Mouse (Mus musculus): ENCODE measurements at regions not wholly inside any gene's neighbourhood (a gene's known extent, or its start where the extent isn't known, plus 50 kb on each side); places are given as distances from the start of the nearest gene placed in this dataset.

- H3K27ac ChIP-seq (ENCODE audit: control insufficient read depth, low read depth, low read length): no peak overlapping the region
- no peak overlapping the region for H3K9ac ChIP-seq (ENCODE audit: control insufficient read depth, low read depth, low read length, poor library complexity, severe bottlenecking)
- H3K27me3 ChIP-seq (ENCODE audit: control insufficient read depth in 1 of 2, insufficient read depth in 2 of 2, low read length in 2 of 2): no peaks in the 10 kb centered on the region
- TF ChIP-seq CHD2 (IDR thresholded peaks at IDR 0.05; ENCODE audit: low read length) (no peak), UBTF (IDR thresholded peaks at IDR 0.05; ENCODE audit: borderline replicate concordance, insufficient read depth, low read depth, low read length) (no peak), MAZ (IDR thresholded peaks at IDR 0.05; ENCODE audit: low read depth, low read length) (no peak), TAL1 (IDR thresholded peaks at IDR 0.05; ENCODE audit: low read length) (no peak), RAD21 (IDR thresholded peaks at IDR 0.05; ENCODE audit: low read depth, low read length) (no peak), KAT2A (conservative IDR thresholded peaks at IDR 0.05; ENCODE audit: low read depth, low read length) (no peak), RCOR1 (IDR thresholded peaks at IDR 0.05; ENCODE audit: low read depth, low read length) (no peak), BHLHE40 (IDR thresholded peaks at IDR 0.05; ENCODE audit: borderline replicate concordance, low read depth, low read length) (no peak), TCF12 (IDR thresholded peaks at IDR 0.05; ENCODE audit: low read depth, low read length) (no peak), ZKSCAN1 (IDR thresholded peaks at IDR 0.05; ENCODE audit: low read depth, low read length) (no peak), MXI1 (IDR thresholded peaks at IDR 0.05; ENCODE audit: low read depth, low read length) (no peak), NRF1 (IDR thresholded peaks at IDR 0.05; ENCODE audit: insufficient read depth, low read depth, low read length, poor library complexity, severe bottlenecking) (no peak), CHD1 (IDR thresholded peaks at IDR 0.05; ENCODE audit: low read depth, low read length) (no peak), MYB (IDR thresholded peaks at IDR 0.05; ENCODE audit: low read depth, low read length) (no peak), EP300 (IDR thresholded peaks at IDR 0.05; ENCODE audit: low read depth in 1 of 2, low read length in 2 of 2) (no peak), MAFK (IDR thresholded peaks at IDR 0.05; ENCODE audit: borderline replicate concordance, low read depth, low read length) (no peak), GABPA (IDR thresholded peaks at IDR 0.05; ENCODE audit: low read depth, low read length) (no peak)
- H3K79me2 ChIP-seq (ENCODE audit: control insufficient read depth, insufficient read depth, low read length, poor library complexity): no peaks in the 10 kb centered on the region
- no peaks in the 10 kb centered on the region for H3K36me3 ChIP-seq (ENCODE audit: control insufficient read depth in 1 of 2, insufficient read depth in 2 of 2, low read length in 2 of 2)
- no peaks in the 10 kb centered on the region for H3K9me3 ChIP-seq (replicated peaks; ENCODE audit: insufficient read depth, low read length)
- DNase-seq (ENCODE audit: low read depth, low spot score): no peak
- H3K4me3 ChIP-seq (ENCODE audit: control insufficient read depth in 1 of 2, insufficient read depth in 1 of 2, low read depth in 2 of 2, low read length in 2 of 2): no peak overlapping the region
- no peaks in the 10 kb centered on the region for H3K4me1 ChIP-seq (ENCODE audit: control insufficient read depth in 1 of 2, insufficient read depth in 2 of 2, low read length in 2 of 2)
These were observed 72.3 kb upstream of the Cxadr start for GRCm38 (mm10) chr16:78229013-78229412.

GRCm38 (mm10) chr16:78222377-78222776, 78.9 kb upstream of the Cxadr start:
- Histone ChIP-seq H3K4me3 (ENCODE audit: control insufficient read depth in 1 of 2, insufficient read depth in 1 of 2, low read depth in 2 of 2, low read length in 2 of 2) (no peak overlapping the region), H3K9me3 (replicated peaks; ENCODE audit: insufficient read depth, low read length) (no peaks in the 10 kb centered on the region), H3K9ac (ENCODE audit: control insufficient read depth, low read depth, low read length, poor library complexity, severe bottlenecking) (no peak overlapping the region), H3K27me3 (ENCODE audit: control insufficient read depth in 1 of 2, insufficient read depth in 2 of 2, low read length in 2 of 2) (no peaks in the 10 kb centered on the region), H3K79me2 (ENCODE audit: control insufficient read depth, insufficient read depth, low read length, poor library complexity) (no peaks in the 10 kb centered on the region; the same call in 1 of the 2 replicates), H3K27ac (ENCODE audit: control insufficient read depth, low read depth, low read length) (no peak overlapping the region; the same call in 1 of the 2 replicates), H3K36me3 (ENCODE audit: control insufficient read depth in 1 of 2, insufficient read depth in 2 of 2, low read length in 2 of 2) (peaks cover 0 to 5% of the 10 kb centered on the region in 2 experiments; a peak in 2 of 4 replicates), H3K4me1 (ENCODE audit: control insufficient read depth in 1 of 2, insufficient read depth in 2 of 2, low read length in 2 of 2) (peaks cover 0 to 3% of the 10 kb centered on the region in 2 experiments; a peak in 2 of 4 replicates)
- DNase-seq (ENCODE audit: low read depth, low spot score): peak; percentile 64
- TF ChIP-seq MYC (IDR thresholded peaks at IDR 0.05; ENCODE audit: low read depth, low read length) (no peak), ETS1 (IDR thresholded peaks at IDR 0.05; ENCODE audit: low read depth, low read length) (peak; percentile 94), RCOR1 (IDR thresholded peaks at IDR 0.05; ENCODE audit: low read depth, low read length) (no peak), EP300 (IDR thresholded peaks at IDR 0.05; ENCODE audit: low read depth in 1 of 2, low read length in 2 of 2) (peak; percentile 41 to 64; a peak in 2 of 4 replicates), GABPA (IDR thresholded peaks at IDR 0.05; ENCODE audit: low read depth, low read length) (no peak), CHD1 (IDR thresholded peaks at IDR 0.05; ENCODE audit: low read depth, low read length) (no peak), MYB (IDR thresholded peaks at IDR 0.05; ENCODE audit: low read depth, low read length) (no peak), NRF1 (IDR thresholded peaks at IDR 0.05; ENCODE audit: insufficient read depth, low read depth, low read length, poor library complexity, severe bottlenecking) (no peak), MAFK (IDR thresholded peaks at IDR 0.05; ENCODE audit: borderline replicate concordance, low read depth, low read length) (no peak), BHLHE40 (IDR thresholded peaks at IDR 0.05; ENCODE audit: borderline replicate concordance, low read depth, low read length) (no peak), MEF2A (IDR thresholded peaks at IDR 0.05; ENCODE audit: extremely low read depth, insufficient replicate concordance, low read depth, low read length, poor library complexity, severe bottlenecking) (no peak), E2F4 (IDR thresholded peaks at IDR 0.05; ENCODE audit: borderline replicate concordance, low read depth, low read length) (no peak), JUND (IDR thresholded peaks at IDR 0.05; ENCODE audit: low read depth, low read length) (peak; percentile 82; the same call in 1 of the 2 replicates), RAD21 (IDR thresholded peaks at IDR 0.05; ENCODE audit: low read depth, low read length) (no peak), TCF12 (IDR thresholded peaks at IDR 0.05; ENCODE audit: low read depth, low read length) (no peak), TAL1 (IDR thresholded peaks at IDR 0.05; ENCODE audit: low read length) (no peak), MAZ (IDR thresholded peaks at IDR 0.05; ENCODE audit: low read depth, low read length) (no peak), SMC3 (IDR thresholded peaks at IDR 0.05; ENCODE audit: low read depth, low read length) (no peak), GATA1 (IDR thresholded peaks at IDR 0.05; ENCODE audit: low read depth, low read length) (peak; percentile 86), POLR2AphosphoS5 (IDR thresholded peaks at IDR 0.05; ENCODE audit: borderline replicate concordance, low read depth, low read length) (no peak), NELFE (IDR thresholded peaks at IDR 0.05; ENCODE audit: low read depth, low read length) (no peak), HCFC1 (IDR thresholded peaks at IDR 0.05; ENCODE audit: low read depth, low read length) (no peak), ZC3H11A (IDR thresholded peaks at IDR 0.05; ENCODE audit: low read depth, low read length) (no peak)
